Comparison of ENCODE assay signal across 14 mouse cellular contexts in genomic region chr9:91379781-91380457, GRCm38 (mm10). TPM values are rescaled to one million over a fixed set of nuclear protein-coding genes. Genes with fewer than 3 reads are reported as not detected.
A peak's percentile ranks its signal among the peaks of the same experiment; 100 is the strongest.
DNase-seq lines count a peak whose midpoint lies in the region; ATAC-seq and TF ChIP-seq lines count a peak whose summit lies in the region.
"Had no signal": no experiment of that assay in that cellular context is flagged by ENCODE, and none has a peak within 500 bp of the region (broad histone marks: within the 10 kb centered on the region; RNA-seq: fewer than 3 reads in every experiment).

No protein-coding gene starts in this region.

- DNase-seq in cerebellum, postnatal 14 days, result peak; percentile 61 to 67
- no peak for DNase-seq in midbrain, embryonic 14.5 days
- no peak for DNase-seq in lung, adult 2 months
- no peak for DNase-seq in adrenal gland, adult 18-20 months (ENCODE audit: low spot score in 2 of 2)
- DNase-seq in lung, adult 18-20 months, result no peak
- no peak for DNase-seq in spleen, postnatal 4 days (ENCODE audit: low spot score in 2 of 2)
- DNase-seq: kidney, adult 18-20 months; thymus, postnatal 4 days had no signal

- no peak for ATAC-seq in forebrain, embryonic 16.5 days
- no peak for ATAC-seq in midbrain, embryonic 14.5 days (ENCODE audit: low FRiP score, low TSS enrichment)

- no peaks in the 10 kb centered on the region for H3K36me3 ChIP-seq in forebrain, embryonic 16.5 days (ENCODE audit: control insufficient read depth, insufficient read depth)
- no peaks in the 10 kb centered on the region for H3K36me3 ChIP-seq in midbrain, embryonic 14.5 days (ENCODE audit: control insufficient read depth, insufficient read depth, low read length)

- no peak for TF ChIP-seq POLR2A in lung, adult 2 months (IDR thresholded peaks at IDR 0.05; ENCODE audit: borderline replicate concordance, extremely low read depth, low read depth, low read length)

- 0 out of 2 replicates have a peak overlapping the region, but pooled peaks have one; percentile 33 for H3K27ac ChIP-seq in brown adipose tissue, adult 24 weeks (replicated peaks; ENCODE audit: low read depth, low read length)
- H3K27ac ChIP-seq in forebrain, embryonic 16.5 days (ENCODE audit: low read length), result peak overlapping the region; percentile 83
- peak overlapping the region; percentile 84 for H3K27ac ChIP-seq in midbrain, embryonic 14.5 days (replicated peaks; ENCODE audit: low read depth, low read length)

- no peak overlapping the region for H3K9ac ChIP-seq in forebrain, embryonic 16.5 days (replicated peaks; ENCODE audit: low read depth, low read length)
- peak overlapping the region; percentile 65 for H3K9ac ChIP-seq in midbrain, embryonic 14.5 days (replicated peaks; ENCODE audit: low read length)

- H3K4me3 ChIP-seq in brown adipose tissue, adult 24 weeks (ENCODE audit: insufficient read depth, low read depth, low read length), result peak overlapping the region; percentile 52; the same call in 1 of the 2 replicates
- H3K4me3 ChIP-seq in forebrain, embryonic 16.5 days (replicated peaks; ENCODE audit: low read length), result peak overlapping the region; percentile 10
- H3K4me3 ChIP-seq in midbrain, embryonic 14.5 days (replicated peaks; ENCODE audit: low read depth, low read length), result peak overlapping the region; percentile 45
- H3K4me3 ChIP-seq in lung, adult 2 months (replicated peaks; ENCODE audit: extremely low read depth, low read depth, low read length), result no peak overlapping the region
- H3K4me3 ChIP-seq: megakaryocyte, embryonic 14.5 days had no signal

- H3K9me3 ChIP-seq in forebrain, embryonic 16.5 days (ENCODE audit: control insufficient read depth, low read length), result no peaks in the 10 kb centered on the region
- H3K9me3 ChIP-seq in midbrain, embryonic 14.5 days (ENCODE audit: control insufficient read depth, low read length), result no peaks in the 10 kb centered on the region

- 6% methylated on average over 10 of the region's 10 CpGs for WGBS in forebrain, embryonic 16.5 days
- WGBS in midbrain, embryonic 14.5 days, result 3% methylated on average over 10 of the region's 10 CpGs
- WGBS in lung, adult 2 months, result 6% methylated on average over 10 of the region's 10 CpGs

- peaks cover 3% of the 10 kb centered on the region; the same call in 1 of the 2 replicates for H3K4me1 ChIP-seq in brown adipose tissue, adult 24 weeks (ENCODE audit: control insufficient read depth, insufficient read depth, insufficient read length, low read length)
- peaks cover 19% of the 10 kb centered on the region for H3K4me1 ChIP-seq in forebrain, embryonic 16.5 days (replicated peaks; ENCODE audit: control insufficient read depth, insufficient read depth, low read length)
- H3K4me1 ChIP-seq in midbrain, embryonic 14.5 days (ENCODE audit: control insufficient read depth, insufficient read depth, low read length), result 0 out of 2 replicates have a peak, but pooled peaks cover 6% of the 10 kb centered on the region
- H3K4me1 ChIP-seq in lung, adult 2 months (ENCODE audit: control insufficient read depth, insufficient read depth, low read length), result no peaks in the 10 kb centered on the region

- H3K4me2 ChIP-seq in forebrain, embryonic 16.5 days (ENCODE audit: low read length), result peak overlapping the region; percentile 48
- H3K4me2 ChIP-seq in midbrain, embryonic 14.5 days (ENCODE audit: low read length), result peak overlapping the region; percentile 59

- no peak for TF ChIP-seq CTCF in lung, adult 2 months (IDR thresholded peaks at IDR 0.05; ENCODE audit: insufficient read depth, low read length)

- H3K27me3 ChIP-seq in forebrain, embryonic 16.5 days (replicated peaks; ENCODE audit: control insufficient read depth, insufficient read depth, low read length), result peaks cover 61% of the 10 kb centered on the region
- peaks cover 69% of the 10 kb centered on the region for H3K27me3 ChIP-seq in midbrain, embryonic 14.5 days (ENCODE audit: control insufficient read depth, insufficient read depth, low read length)

RNA-seq across cellular contexts. Expression of gene Zic1, which starts 14.3 kb away (rescaled TPM):
- 3.2 and 4.1 TPM in 2 replicates for polyA plus RNA-seq in brown adipose tissue, adult 24 weeks (2012; ENCODE audit: insufficient read depth, insufficient read length, missing spikeins)
- polyA plus RNA-seq in forebrain, embryonic 16.5 days (2015; fragmentation: Nextera tagmentation; extraction: Ambion mirVana), result 4.5 and 8.0 TPM in 2 replicates
- 17.8 and 18.5 TPM in 2 replicates for polyA plus RNA-seq in midbrain, embryonic 14.5 days (2014; fragmentation: Nextera tagmentation; extraction: Ambion mirVana)
- 0.49 and 1.6 TPM in 2 replicates for polyA plus RNA-seq in lung, adult 2 months (2012; rRNA removed)
- total RNA-seq in adrenal gland, adult 18-20 months (2021), result not detected
- total RNA-seq: liver, adult 2 months had no signal
- polyA plus RNA-seq: heart, embryonic 14.5 days; liver, adult 2 months had no signal

RNA-seq across cellular contexts. Expression of gene Zic4, which starts 17.7 kb away (rescaled TPM):
- 0.79 and 1.8 TPM in 2 replicates for polyA plus RNA-seq in brown adipose tissue, adult 24 weeks (2012; ENCODE audit: insufficient read depth, insufficient read length, missing spikeins)
- 28.3 and 47.6 TPM in 2 replicates for polyA plus RNA-seq in forebrain, embryonic 16.5 days (2015; fragmentation: Nextera tagmentation; extraction: Ambion mirVana)
- 32.4 and 49.1 TPM in 2 replicates for polyA plus RNA-seq in midbrain, embryonic 14.5 days (2014; fragmentation: Nextera tagmentation; extraction: Ambion mirVana)
- not detected in 2 replicates for polyA plus RNA-seq in lung, adult 2 months (2012; rRNA removed)
- not detected for total RNA-seq in adrenal gland, adult 18-20 months (2021)
- total RNA-seq: ES-E14; liver, adult 2 months had no signal
- polyA plus RNA-seq: heart, embryonic 14.5 days; liver, adult 2 months had no signal

Comparison
In these comparisons a context has a peak if more than half of its experiments do, and no peak if none do; other contexts are left out.
1. H3K27ac ChIP-seq: peak in every context shown above with its lines; median percentile 84 in midbrain, embryonic 14.5 days; 83 in forebrain, embryonic 16.5 days; 33 in brown adipose tissue, adult 24 weeks.
2. DNase-seq: peak in cerebellum, postnatal 14 days (2 of 2); none in midbrain, embryonic 14.5 days (single experiment), lung, adult 2 months (single experiment), adrenal gland, adult 18-20 months (0 of 2), lung, adult 18-20 months (0 of 2) and spleen, postnatal 4 days (0 of 2).
3. RNA of gene Zic4, which starts 17.7 kb away (polyA plus RNA-seq): 32.4 to 49.1 TPM in midbrain, embryonic 14.5 days and 28.3 to 47.6 TPM in forebrain, embryonic 16.5 days; 0.79 to 1.8 TPM in brown adipose tissue, adult 24 weeks and not detected in lung, adult 2 months; every median in the first group is over 10 times any median in the second.